Comparison of ENCODE assay signal across 15 mouse cellular contexts in the genomic region with DNA sequence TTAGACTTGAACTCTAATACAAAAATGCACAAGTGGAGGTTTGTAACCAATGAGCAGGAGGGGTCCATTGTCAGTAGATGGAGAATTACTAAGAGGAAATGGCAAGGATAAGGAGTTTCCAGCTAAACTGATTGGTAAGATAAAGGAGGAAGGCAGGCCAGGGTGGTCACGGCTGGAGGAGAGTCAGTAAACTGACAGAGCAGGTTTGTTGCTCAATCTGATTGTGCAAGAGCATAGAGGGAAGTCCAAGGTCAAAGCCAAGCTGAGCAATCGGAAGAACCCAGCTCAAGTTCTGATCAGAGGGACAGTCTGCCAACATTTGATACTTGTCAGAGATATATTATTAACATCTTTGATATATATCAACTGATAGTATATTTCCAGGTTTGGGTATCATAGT. TPM values are rescaled to one million over a fixed set of nuclear protein-coding genes. Genes with fewer than 3 reads are reported as not detected.
A peak's percentile ranks its signal among the peaks of the same experiment; 100 is the strongest.
DNase-seq lines count a peak whose midpoint lies in the region; ATAC-seq lines count a peak whose summit lies in the region.
"Had no signal": no experiment of that assay in that cellular context is flagged by ENCODE, and none has a peak within 500 bp of the region (broad histone marks: within the 10 kb centered on the region; RNA-seq: fewer than 3 reads in every experiment).

No protein-coding gene starts in this region.

- H3K27ac ChIP-seq in liver, embryonic 12.5 days = no peak overlapping the region
- no peak overlapping the region for H3K27ac ChIP-seq in forebrain, embryonic 10.5 days
- H3K27ac ChIP-seq: embryonic facial prominence, embryonic 15.5 days had no signal

- H3K36me3 ChIP-seq in liver, embryonic 12.5 days = no peaks in the 10 kb centered on the region
- H3K36me3 ChIP-seq in forebrain, embryonic 10.5 days (replicated peaks) = no peaks in the 10 kb centered on the region
- H3K36me3 ChIP-seq: embryonic facial prominence, embryonic 15.5 days had no signal

- H3K4me1 ChIP-seq in liver, embryonic 12.5 days = no peaks in the 10 kb centered on the region
- no peaks in the 10 kb centered on the region for H3K4me1 ChIP-seq in forebrain, embryonic 10.5 days
- H3K4me1 ChIP-seq: embryonic facial prominence, embryonic 15.5 days had no signal

- WGBS in liver, embryonic 12.5 days (ENCODE audit: insufficient replicate concordance) = 10% methylated on average over 2 of the region's 2 CpGs
- 75% methylated on average over 2 of the region's 2 CpGs for WGBS in forebrain, embryonic 10.5 days

- 0 out of 2 replicates have a peak, but pooled peaks have one; percentile 32 for ATAC-seq in liver, embryonic 12.5 days
- ATAC-seq in megakaryocyte progenitor cell, adult 5-6 weeks (replicated peaks; ENCODE audit: poor library complexity) = peak; percentile 94

- H3K4me3 ChIP-seq in liver, embryonic 12.5 days = no peak overlapping the region
- no peak overlapping the region for H3K4me3 ChIP-seq in forebrain, embryonic 10.5 days
- H3K4me3 ChIP-seq: embryonic facial prominence, embryonic 15.5 days had no signal

- H3K27me3 ChIP-seq in liver, embryonic 12.5 days (replicated peaks) = no peaks in the 10 kb centered on the region
- no peaks in the 10 kb centered on the region for H3K27me3 ChIP-seq in forebrain, embryonic 10.5 days (ENCODE audit: poor library complexity, severe bottlenecking)
- H3K27me3 ChIP-seq: embryonic facial prominence, embryonic 15.5 days had no signal

- H3K9ac ChIP-seq in liver, embryonic 12.5 days = no peak overlapping the region
- H3K9ac ChIP-seq: embryonic facial prominence, embryonic 15.5 days had no signal

- peak; percentile 8 for DNase-seq in layer of hippocampus, adult 11-12 months (ENCODE audit: low spot score)
- DNase-seq in layer of hippocampus, adult 18-20 months (ENCODE audit: low spot score in 2 of 2) = no peak
- peak; percentile 73 for DNase-seq in adrenal gland, adult 8-10 months
- no peak for DNase-seq in forebrain, embryonic 10.5 days (ENCODE audit: extremely low spot score, low spot score)
- no peak for DNase-seq in cerebellum, postnatal 14 days
- DNase-seq in cerebellum, adult 11 months = no peak
- DNase-seq: cerebellum, adult 2 months had no signal

- no peak overlapping the region for H3K4me2 ChIP-seq in liver, embryonic 12.5 days
- H3K4me2 ChIP-seq: embryonic facial prominence, embryonic 15.5 days had no signal

- H3K9me3 ChIP-seq in liver, embryonic 12.5 days (replicated peaks) = no peaks in the 10 kb centered on the region
- H3K9me3 ChIP-seq in forebrain, embryonic 10.5 days = no peaks in the 10 kb centered on the region
- H3K9me3 ChIP-seq: embryonic facial prominence, embryonic 15.5 days had no signal

RNA-seq across cellular contexts. Expression of gene Crygb, which starts 8.3 kb away (rescaled TPM):
- not detected for total RNA-seq in layer of hippocampus, adult 18-20 months (2021)
- not detected for total RNA-seq in adrenal gland, adult 8-10 months (2022)
- not detected in 2 replicates for polyA plus RNA-seq in liver, embryonic 12.5 days (2016; fragmentation: Nextera tagmentation; extraction: Ambion mirVana)
- total RNA-seq in megakaryocyte progenitor cell, adult 5-6 weeks (2015) = not detected in 2 replicates
- total RNA-seq in megakaryocyte progenitor cell, adult 5-6 weeks (2017) = not detected in 2 replicates
- polyA plus RNA-seq in forebrain, embryonic 10.5 days (2016; fragmentation: Nextera tagmentation; extraction: Ambion mirVana) = not detected in 2 replicates
- total RNA-seq: heart, postnatal 36 days; left cerebral cortex, postnatal 25 days; megakaryocyte-erythroid progenitor cell, adult 5-6 weeks had no signal
- polyA plus RNA-seq: cerebellum, adult 2 months; kidney, embryonic 16.5 days had no signal

RNA-seq across cellular contexts. Expression of gene Cryga, which starts 12.8 kb away (rescaled TPM):
- total RNA-seq in layer of hippocampus, adult 18-20 months (2021) = under 1 TPM in 1 of 2 experiments, not detected in 1; 0.48 TPM
- not detected for total RNA-seq in adrenal gland, adult 8-10 months (2022)
- polyA plus RNA-seq in liver, embryonic 12.5 days (2016; fragmentation: Nextera tagmentation; extraction: Ambion mirVana) = not detected in 2 replicates
- not detected in 2 replicates for total RNA-seq in megakaryocyte progenitor cell, adult 5-6 weeks (2015)
- total RNA-seq in megakaryocyte progenitor cell, adult 5-6 weeks (2017) = not detected in 2 replicates
- not detected in 2 replicates for polyA plus RNA-seq in forebrain, embryonic 10.5 days (2016; fragmentation: Nextera tagmentation; extraction: Ambion mirVana)
- total RNA-seq: heart, postnatal 36 days; megakaryocyte-erythroid progenitor cell, adult 5-6 weeks had no signal
- polyA plus RNA-seq: kidney, embryonic 16.5 days; neural tube, embryonic 14.5 days had no signal

RNA-seq across cellular contexts. Expression of gene Crygc, which starts 16.9 kb away (rescaled TPM):
- total RNA-seq in layer of hippocampus, adult 18-20 months (2021) = not detected
- not detected for total RNA-seq in adrenal gland, adult 8-10 months (2022)
- polyA plus RNA-seq in liver, embryonic 12.5 days (2016; fragmentation: Nextera tagmentation; extraction: Ambion mirVana) = not detected in 2 replicates
- total RNA-seq in megakaryocyte progenitor cell, adult 5-6 weeks (2015) = not detected in 2 replicates
- not detected in 2 replicates for total RNA-seq in megakaryocyte progenitor cell, adult 5-6 weeks (2017)
- polyA plus RNA-seq in forebrain, embryonic 10.5 days (2016; fragmentation: Nextera tagmentation; extraction: Ambion mirVana) = 0.37 and 0.64 TPM in 2 replicates
- total RNA-seq: heart, postnatal 36 days; left cerebral cortex, postnatal 25 days; megakaryocyte-erythroid progenitor cell, adult 5-6 weeks had no signal
- polyA plus RNA-seq: cerebellum, adult 2 months; kidney, embryonic 16.5 days; neural tube, embryonic 14.5 days had no signal

RNA-seq across cellular contexts. Expression of gene Crygd, which starts 27.1 kb away (rescaled TPM):
- total RNA-seq in layer of hippocampus, adult 18-20 months (2021) = not detected
- total RNA-seq in adrenal gland, adult 8-10 months (2022) = under 1 TPM in 1 of 4 experiments, not detected in 3; 0.44 TPM
- polyA plus RNA-seq in liver, embryonic 12.5 days (2016; fragmentation: Nextera tagmentation; extraction: Ambion mirVana) = not detected in 2 replicates
- not detected in 2 replicates for total RNA-seq in megakaryocyte progenitor cell, adult 5-6 weeks (2015)
- total RNA-seq in megakaryocyte progenitor cell, adult 5-6 weeks (2017) = not detected in 2 replicates
- polyA plus RNA-seq in forebrain, embryonic 10.5 days (2016; fragmentation: Nextera tagmentation; extraction: Ambion mirVana) = not detected in 2 replicates
- total RNA-seq: heart, postnatal 36 days; left cerebral cortex, postnatal 25 days; megakaryocyte-erythroid progenitor cell, adult 5-6 weeks had no signal
- polyA plus RNA-seq: cerebellum, adult 2 months; kidney, embryonic 16.5 days; neural tube, embryonic 14.5 days had no signal

RNA-seq across cellular contexts. Expression of gene Gm28845, which starts 29.0 kb away (rescaled TPM):
- total RNA-seq in layer of hippocampus, adult 18-20 months (2021) = under 1 TPM in 1 of 2 experiments, not detected in 1; 0.54 TPM
- not detected for total RNA-seq in adrenal gland, adult 8-10 months (2022)
- polyA plus RNA-seq in liver, embryonic 12.5 days (2016; fragmentation: Nextera tagmentation; extraction: Ambion mirVana) = not detected in 2 replicates
- total RNA-seq in megakaryocyte progenitor cell, adult 5-6 weeks (2015) = not detected in 2 replicates
- total RNA-seq in megakaryocyte progenitor cell, adult 5-6 weeks (2017) = not detected in 2 replicates
- not detected in 2 replicates for polyA plus RNA-seq in forebrain, embryonic 10.5 days (2016; fragmentation: Nextera tagmentation; extraction: Ambion mirVana)
- total RNA-seq: heart, postnatal 36 days; megakaryocyte-erythroid progenitor cell, adult 5-6 weeks had no signal
- polyA plus RNA-seq: embryonic facial prominence, embryonic 15.5 days; neural tube, embryonic 14.5 days had no signal

Comparison
In these comparisons a context has a peak if more than half of its experiments do, and no peak if none do; other contexts are left out.
1. DNase-seq: peak in layer of hippocampus, adult 11-12 months (single experiment) and adrenal gland, adult 8-10 months (single experiment); none in layer of hippocampus, adult 18-20 months (0 of 2), forebrain, embryonic 10.5 days (single experiment), cerebellum, postnatal 14 days (0 of 2) and cerebellum, adult 11 months (single experiment).